Mouse (Mus musculus) heart, postnatal 0 days (tissue): ENCODE measurements around the gene Myo1e. TPM values are rescaled to one million over a fixed set of nuclear protein-coding genes. Genes with fewer than 3 reads are reported as not detected.

ENCODE experiments used
- ATAC-seq: fragments of 200-750 bp; cut with Nextera tagmentation; 2 replicates; pipeline ENCODE4 v1.8.0; 2017; ENCODE audit warnings: low read depth, moderate number of reproducible peaks, moderate library complexity; ENCODE audit not compliant: insufficient read depth
- DNase-seq: peaks from one replicate; pipeline ENCODE4 v3.0.0-alpha.2; 2016; ENCODE audit warnings: low spot score
- H3K27ac ChIP-seq: fragments of 300-500 bp; sonication (generic); 2 replicates; pipeline ENCODE4 v1.5.1; 2014; ENCODE audit warnings: low read depth, mild to moderate bottlenecking
- H3K27me3 ChIP-seq: fragments of 300-500 bp; sonication (generic); 2 replicates; pipeline ENCODE4 v1.6.1; 2014; ENCODE audit warnings: low read length, mixed read lengths; ENCODE audit not compliant: control insufficient read depth, insufficient read depth
- H3K36me3 ChIP-seq: fragments of 300-500 bp; sonication (generic); replicated peaks from 2 replicates; pipeline ENCODE4 v1.6.1; 2014; ENCODE audit warnings: low read length, mixed read lengths; ENCODE audit not compliant: control insufficient read depth, insufficient read depth
- H3K4me1 ChIP-seq: fragments of 300-500 bp; sonication (generic); 2 replicates; pipeline ENCODE4 v1.6.1; 2014; ENCODE audit warnings: antibody characterized with exemption; ENCODE audit not compliant: control insufficient read depth, insufficient read depth
- H3K4me2 ChIP-seq: fragments of 300-500 bp; sonication (generic); 2 replicates; pipeline ENCODE4 v1.6.1; 2014; ENCODE audit warnings: low read depth, mild to moderate bottlenecking, low read length, moderate library complexity
- H3K4me3 ChIP-seq: fragments of 300-500 bp; sonication (generic); 2 replicates; pipeline ENCODE4 v1.5.1; 2014; ENCODE audit warnings: low read depth, low read length
- H3K9ac ChIP-seq: fragments of 300-500 bp; sonication (generic); replicated peaks from 2 replicates; pipeline ENCODE4 v1.6.1; 2014; ENCODE audit warnings: low read depth, low read length, mixed read lengths
- H3K9me3 ChIP-seq: fragments of 300-500 bp; sonication (generic); replicated peaks from 2 replicates; pipeline ENCODE4 v1.6.1; 2016; ENCODE audit warnings: low read length; ENCODE audit not compliant: control insufficient read depth
- CTCF ChIP-seq: IDR thresholded peaks from 2 replicates; pipeline ENCODE4 v1.5.1; 2016; ENCODE audit warnings: antibody characterized with exemption, control low read depth, low read depth
- EP300 ChIP-seq: IDR thresholded peaks from 2 replicates; pipeline ENCODE4 v1.6.1; 2016; ENCODE audit warnings: antibody characterized with exemption, low read depth
- WGBS: fragments of 180-500 bp; shearing (Covaris S2); extraction: QIAGEN DNeasy Blood & Tissue Kit; methylation state at CpG from one replicate; pipeline ENCODE4 v1.1.7; 2014; 5-methylcytosine and 5-hydroxymethylcytosine counted together
- polyA plus RNA-seq: library from polyadenylated mRNA; unstranded; fragments of >200 nt; fragmentation: Nextera tagmentation; extraction: Ambion mirVana; gene quantifications from 2 replicates; pipeline ENCODE4 v1.2.1, GENCODE M21; 2015
- total RNA-seq: library from RNA; depleted of rRNA; stranded (reverse); fragments of >200 nt; gene quantifications from 2 replicates; pipeline ENCODE4 v1.2.3, GENCODE M21; 2014; ENCODE audit warnings: low replicate concordance

The Myo1e gene
- total and polyA plus RNA-seq, 2 experiments from 2014 or later: 6.6 to 7.0 TPM

- H3K9ac ChIP-seq: no peak overlapping the region
- WGBS: 75% methylated on average over 8 of the region's 8 CpGs
- no peaks in the 10 kb centered on the region for H3K36me3 ChIP-seq
- no peaks in the 10 kb centered on the region for H3K27me3 ChIP-seq
- ATAC-seq: no peak
- H3K9me3 ChIP-seq: no peaks in the 10 kb centered on the region
- peak overlapping the region; percentile 100; the same call in 1 of the 2 replicates for H3K4me2 ChIP-seq
- TF ChIP-seq CTCF (no peak), EP300 (no peak)
- DNase-seq: no peak
- H3K4me3 ChIP-seq: no peak overlapping the region
- H3K27ac ChIP-seq: no peak overlapping the region
- H3K4me1 ChIP-seq: peaks cover 13% of the 10 kb centered on the region
Measured at GRCm38 (mm10) chr9:70209296-70210049, 2.3 kb downstream of the Myo1e start.

DNA sequence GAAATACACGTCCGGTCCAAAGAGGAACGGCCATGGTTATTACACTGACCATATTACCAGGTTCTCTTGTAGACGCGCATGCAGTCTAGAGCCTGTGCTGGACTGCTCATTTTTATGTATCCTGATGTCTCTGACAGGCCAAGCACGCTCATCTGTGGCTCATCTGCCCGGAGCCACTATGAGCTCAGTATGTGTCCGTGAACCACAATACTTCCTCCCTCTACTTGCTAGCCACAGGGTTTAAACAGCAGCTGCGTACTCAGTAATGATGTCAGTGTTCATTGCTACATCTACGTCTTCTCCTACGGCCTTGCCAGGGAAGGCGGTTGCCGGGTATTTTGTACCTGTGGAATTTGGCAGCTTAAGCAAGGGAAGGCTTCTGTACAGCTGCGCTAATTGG lies 4.5 kb downstream of the Myo1e start:
- ATAC-seq: no peak
- H3K36me3 ChIP-seq: no peaks in the 10 kb centered on the region

GRCm38 (mm10) chr9:70216517-70216916 lies 9.4 kb downstream of the Myo1e start:
- ATAC-seq (no peak), DNase-seq (no peak)
- Histone ChIP-seq H3K9me3 (no peaks in the 10 kb centered on the region), H3K27ac (no peak overlapping the region), H3K9ac (no peak overlapping the region), H3K36me3 (no peaks in the 10 kb centered on the region), H3K4me3 (no peak overlapping the region), H3K4me2 (no peak overlapping the region), H3K27me3 (no peaks in the 10 kb centered on the region), H3K4me1 (0 out of 2 replicates have a peak, but pooled peaks cover 11% of the 10 kb centered on the region)
- 86% methylated on average over 6 of the region's 6 CpGs for WGBS
- TF ChIP-seq CTCF (no peak), EP300 (no peak)

More for the DNA sequence above, 4.5 kb downstream of the Myo1e start:
- Histone ChIP-seq H3K27me3 (no peaks in the 10 kb centered on the region), H3K4me3 (no peak overlapping the region), H3K4me1 (peaks cover 13% of the 10 kb centered on the region), H3K9ac (no peak overlapping the region), H3K27ac (no peak overlapping the region), H3K4me2 (no peak overlapping the region), H3K9me3 (no peaks in the 10 kb centered on the region)
- no peak for TF ChIP-seq CTCF
- no peak for TF ChIP-seq EP300
- DNase-seq: no peak
- WGBS: 80% methylated on average over 14 of the region's 14 CpGs

DNA sequence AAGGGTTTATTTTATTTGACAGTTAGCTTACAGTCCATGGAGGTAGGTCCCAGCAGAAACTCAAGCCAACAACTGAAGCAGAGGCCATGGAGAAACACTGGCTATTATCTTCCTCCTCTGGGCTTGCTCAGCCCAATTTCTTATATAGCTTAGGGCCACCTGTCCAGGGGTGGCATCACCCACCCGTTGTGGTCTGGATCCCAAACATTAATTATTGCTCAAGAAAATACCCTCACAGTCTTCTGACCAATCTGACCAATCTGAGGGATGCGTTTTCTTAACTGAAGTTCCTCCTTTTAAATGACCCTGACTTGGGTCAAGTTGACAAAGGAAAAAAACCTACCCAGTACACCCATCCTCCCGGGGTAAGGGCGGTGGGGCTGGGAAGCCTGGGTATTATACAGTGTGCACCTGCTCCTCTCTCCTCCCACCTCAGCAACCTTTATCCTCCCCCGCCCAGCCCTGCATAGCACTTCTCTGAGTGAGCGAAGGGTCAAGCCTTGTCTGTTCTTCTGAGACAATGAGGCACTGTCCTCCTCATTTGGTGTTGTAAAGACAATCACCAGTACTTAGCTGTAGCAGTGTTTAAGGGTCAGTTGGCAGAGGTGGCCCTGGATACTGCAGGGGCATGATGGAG lies 12.3 kb downstream of the Myo1e start:
- no peak for DNase-seq
- TF ChIP-seq CTCF (no peak), EP300 (no peak)

DNA sequence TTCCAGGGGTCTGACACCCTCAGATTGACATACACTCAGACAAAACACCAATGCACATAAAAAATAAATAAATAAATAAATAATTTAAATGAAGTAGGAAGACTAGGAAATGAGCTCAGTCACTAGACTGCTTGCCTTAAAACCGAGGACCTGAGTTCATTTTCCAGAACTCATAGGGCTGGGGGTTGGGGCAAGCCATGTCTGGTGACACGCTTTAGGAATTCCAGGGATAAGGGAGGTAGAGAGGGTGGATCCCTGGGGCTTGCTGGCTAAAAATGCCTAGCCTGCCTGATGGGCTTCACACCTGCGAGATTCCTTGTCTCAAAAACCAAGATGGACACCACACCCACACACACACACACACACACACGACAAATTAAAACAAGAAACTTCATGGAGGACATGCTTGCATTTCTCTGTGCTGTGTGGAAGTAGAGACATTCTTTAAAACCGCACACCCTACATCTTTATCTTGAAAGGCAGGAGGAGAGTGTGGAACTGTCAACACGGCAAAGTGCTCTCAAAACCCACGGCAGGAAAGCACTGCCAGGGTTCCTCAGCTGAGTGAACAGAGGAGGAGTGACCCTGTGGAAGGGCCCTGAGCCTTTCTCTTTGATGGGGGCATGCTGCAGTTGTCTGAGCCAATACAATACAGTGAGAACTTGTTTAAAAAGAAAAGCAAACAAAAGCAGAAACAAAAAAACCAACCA lies 13.5 kb downstream of the Myo1e start:
- no peak overlapping the region for H3K4me3 ChIP-seq
- ATAC-seq (peak; percentile 73), DNase-seq (peak; percentile 40)
- no peak overlapping the region for H3K27ac ChIP-seq
- WGBS: 17% methylated on average over 7 of the region's 7 CpGs
- no peaks in the 10 kb centered on the region for H3K27me3 ChIP-seq
- H3K36me3 ChIP-seq: no peaks in the 10 kb centered on the region
- H3K4me2 ChIP-seq: no peak overlapping the region
- TF ChIP-seq CTCF: no peak
- no peak for TF ChIP-seq EP300
- H3K9me3 ChIP-seq: no peaks in the 10 kb centered on the region
- no peak overlapping the region for H3K9ac ChIP-seq
- peaks cover 26% of the 10 kb centered on the region for H3K4me1 ChIP-seq

More for the DNA sequence above, 12.3 kb downstream of the Myo1e start:
- H3K9me3 ChIP-seq: no peaks in the 10 kb centered on the region
- no peak overlapping the region for H3K9ac ChIP-seq
- H3K27ac ChIP-seq: no peak overlapping the region
- no peak overlapping the region for H3K4me2 ChIP-seq
- H3K4me1 ChIP-seq: peaks cover 25% of the 10 kb centered on the region
- no peaks in the 10 kb centered on the region for H3K36me3 ChIP-seq
- ATAC-seq: no peak
- no peak overlapping the region for H3K4me3 ChIP-seq
- WGBS: 83% methylated on average over 6 of the region's 6 CpGs
- no peaks in the 10 kb centered on the region for H3K27me3 ChIP-seq
